Mouse (Mus musculus) left cerebral cortex, adult 8-10 months (tissue): ENCODE measurements around the gene Ncln. TPM values are rescaled to one million over a fixed set of nuclear protein-coding genes. Genes with fewer than 3 reads are reported as not detected.

Source experiments
- DNase-seq, 2 experiments: peaks; one replicate each; pipeline ENCODE4 v3.0.0; 2022; ENCODE audit warnings: low spot score in 2 of 2
- total RNA-seq, 4 experiments: library from RNA; stranded (reverse); gene quantifications; 2 replicates each; pipeline ENCODE4 v1.2.4; 2022

The Ncln gene
- total RNA-seq, 4 experiments from 2014 or later: 70.9 to 91.6 (median 73.7) TPM

DNA sequence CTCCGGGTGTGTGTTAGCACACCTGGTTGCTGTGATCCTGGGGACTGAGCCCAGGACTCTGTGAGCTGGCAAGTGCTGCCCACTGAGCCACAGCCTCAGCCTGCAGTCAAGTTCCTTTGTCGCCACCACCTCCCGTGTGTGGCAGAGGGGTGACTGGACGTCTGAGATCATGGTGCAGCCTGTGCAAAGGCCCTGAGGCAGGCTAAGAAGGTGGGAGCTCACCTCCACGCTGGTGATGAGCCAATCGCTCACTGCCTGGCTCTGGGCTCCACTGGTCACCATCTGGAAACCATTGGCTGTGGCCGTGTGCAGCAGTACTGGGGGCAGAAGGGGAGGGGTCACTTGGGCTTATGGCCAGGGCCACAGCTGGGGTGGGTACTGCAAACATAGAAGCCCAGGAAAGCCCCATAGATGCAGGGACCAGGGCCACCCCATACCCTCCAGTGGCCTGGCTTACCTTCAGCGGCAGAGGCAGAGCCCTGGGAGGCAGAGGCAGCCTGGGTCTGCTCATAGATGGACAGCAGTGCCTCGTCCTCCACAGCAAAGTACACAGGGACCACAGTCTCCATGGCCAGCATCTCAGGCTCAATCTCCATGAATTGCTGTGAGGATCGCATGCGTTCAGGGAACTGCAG, 3.5 kb downstream of the Ncln start:
- no peak for DNase-seq

DNA sequence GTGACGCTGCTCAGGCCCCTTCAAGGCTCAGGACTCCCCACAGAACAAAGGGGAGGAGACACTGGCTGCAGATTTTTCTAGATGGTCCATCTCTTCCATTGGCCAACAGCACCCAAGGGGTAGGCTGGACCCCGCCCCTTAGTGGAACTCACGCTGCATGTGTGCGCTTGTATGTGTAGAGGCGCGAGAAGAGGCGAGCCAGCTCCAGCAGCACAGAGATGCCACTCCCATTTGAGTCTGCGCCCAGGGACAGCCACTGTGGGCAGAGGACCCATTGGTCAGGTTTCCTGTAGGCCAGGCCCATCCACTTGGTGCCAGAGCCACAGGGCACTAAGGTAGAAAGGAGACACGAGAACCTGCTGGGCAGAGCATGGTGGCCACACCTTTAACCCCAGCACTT, 5.2 kb downstream of the Ncln start:
- DNase-seq: no peak

DNA sequence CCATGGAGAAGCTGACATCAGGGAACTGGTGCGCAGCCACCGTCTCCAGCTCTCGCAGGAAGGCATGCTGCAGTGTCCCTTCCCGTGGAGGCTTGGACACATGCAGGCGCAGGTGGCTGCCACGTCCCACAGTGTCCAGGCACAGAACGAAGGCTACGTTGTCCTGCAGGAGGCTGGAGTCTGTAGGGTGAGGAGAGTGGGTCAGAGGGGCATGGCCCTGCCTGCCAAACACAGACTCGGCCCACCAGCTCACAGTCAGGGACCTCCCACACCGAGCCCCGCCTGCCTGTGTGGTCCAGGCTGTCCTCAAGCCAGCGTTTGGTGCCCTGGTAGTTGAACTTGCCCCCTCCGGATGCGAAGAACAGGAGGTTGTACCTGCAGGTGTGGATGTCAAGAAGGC, 6.3 kb downstream of the Ncln start:
- DNase-seq: no peak

DNA sequence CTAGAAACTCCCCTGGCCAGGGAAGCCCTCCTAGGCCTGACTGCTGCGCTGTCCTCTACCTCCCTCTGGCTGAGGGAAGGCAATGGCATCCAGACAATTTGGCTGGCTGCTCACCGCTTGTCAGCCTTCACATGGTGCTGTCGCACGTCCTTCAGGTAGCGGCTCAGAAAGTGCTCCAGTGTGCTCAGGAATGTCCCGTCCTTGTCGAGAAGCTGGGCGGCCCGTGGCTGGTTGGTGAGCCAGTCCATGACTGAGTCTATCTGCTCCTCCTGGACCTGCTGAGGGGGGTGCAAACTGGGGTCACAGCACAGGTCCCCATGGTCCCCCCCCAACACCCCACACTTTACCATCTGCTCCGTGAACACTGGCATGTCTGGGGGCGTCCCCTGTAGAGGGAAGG, 8.1 kb downstream of the Ncln start:
- DNase-seq: no peak

DNA sequence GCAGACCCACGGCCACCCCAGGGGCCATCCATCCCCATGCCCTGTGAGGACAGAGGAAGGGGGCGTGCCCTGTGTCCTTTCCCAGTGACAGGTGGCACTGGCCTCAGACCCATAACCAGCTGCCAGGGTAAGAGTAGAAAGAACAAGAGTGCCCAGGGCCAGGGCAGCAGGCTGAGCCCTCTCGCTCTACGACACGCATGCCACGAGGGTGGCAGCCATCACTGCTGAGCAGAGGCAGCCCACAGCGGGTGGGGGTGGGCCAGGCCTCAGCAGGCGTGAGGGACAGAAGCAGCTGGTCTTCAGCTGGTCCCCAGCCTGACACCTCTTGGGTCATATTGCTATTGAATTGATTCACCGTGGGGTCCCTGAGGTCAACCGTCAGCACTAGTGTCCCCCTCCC, 9.7 kb downstream of the Ncln start:
- DNase-seq: no peak

DNA sequence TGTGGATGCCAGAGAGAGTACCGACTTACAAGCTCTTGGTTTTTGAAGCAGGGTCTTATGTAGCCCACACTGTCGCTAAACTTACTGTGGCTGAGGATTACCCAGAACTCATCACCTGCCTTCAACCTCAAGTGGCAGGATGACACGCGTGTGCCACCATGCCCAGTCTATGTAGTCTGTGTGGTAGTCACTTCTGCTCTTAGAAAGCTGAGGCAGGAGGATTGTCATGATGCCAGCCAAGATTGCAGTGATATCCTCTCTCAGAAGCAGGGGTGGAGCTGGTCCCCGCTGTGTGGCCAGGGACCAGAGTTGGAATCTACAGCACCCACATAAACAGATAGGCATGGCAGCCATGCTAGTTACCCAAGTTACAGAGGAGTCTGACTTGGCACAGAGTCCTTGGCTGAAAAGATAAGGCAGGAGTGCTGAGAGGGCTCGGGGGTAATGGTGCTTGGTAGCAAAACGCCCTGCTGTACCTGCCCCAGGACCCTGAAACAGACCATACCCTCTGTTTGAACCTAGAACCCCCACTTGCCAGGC, 10.6 kb downstream of the Ncln start:
- DNase-seq: no peak

DNA sequence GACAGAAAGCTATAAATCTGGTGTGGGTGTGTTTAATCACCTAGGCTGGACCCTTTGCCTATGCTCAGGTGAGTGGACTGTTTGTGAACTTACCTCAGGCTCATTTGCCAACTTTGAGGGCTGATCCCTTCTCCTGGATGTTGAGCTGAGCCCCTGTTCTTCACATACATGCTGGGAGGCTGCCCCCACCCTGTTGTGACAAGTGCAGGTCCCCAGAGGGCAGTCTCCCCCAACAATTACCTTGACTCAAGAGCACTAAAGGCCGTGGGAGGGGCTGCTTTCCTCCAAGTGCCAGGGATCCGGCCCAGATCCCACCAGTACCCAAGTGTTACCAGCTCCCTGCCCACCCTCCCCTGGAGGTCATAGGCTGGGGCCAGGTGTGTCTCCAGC, 11.1 kb downstream of the Ncln start:
- no peak for DNase-seq

DNA sequence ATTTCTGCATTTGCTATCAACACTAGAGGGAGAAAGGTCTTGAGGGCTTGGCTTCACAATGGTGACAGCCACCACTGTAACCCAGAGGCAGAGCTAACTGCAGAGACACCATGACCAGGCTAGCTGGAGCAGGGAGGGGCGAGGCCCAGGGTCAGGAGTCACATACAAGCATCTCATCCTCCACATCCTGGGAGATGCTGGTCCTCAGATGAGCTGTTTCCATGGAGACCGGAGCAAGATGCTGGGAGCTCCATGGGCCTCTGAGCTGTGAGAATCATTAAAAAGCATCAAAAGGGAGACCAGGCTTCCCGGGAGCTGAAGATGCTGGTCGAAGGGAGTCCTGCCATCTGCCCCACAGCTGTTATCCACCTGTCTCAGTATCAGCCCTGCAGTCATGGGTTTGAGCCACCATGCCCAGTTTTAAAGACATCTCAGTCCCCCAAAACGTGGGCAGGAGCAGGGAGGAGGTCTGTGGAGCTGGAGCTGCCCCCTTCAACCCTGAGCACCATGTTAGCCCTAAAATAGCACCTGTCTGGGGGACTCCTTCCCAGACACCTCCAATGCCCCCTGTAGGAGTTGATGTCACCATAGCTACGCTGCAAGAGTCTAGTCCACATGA, 11.6 kb downstream of the Ncln start:
- DNase-seq: no peak

DNA sequence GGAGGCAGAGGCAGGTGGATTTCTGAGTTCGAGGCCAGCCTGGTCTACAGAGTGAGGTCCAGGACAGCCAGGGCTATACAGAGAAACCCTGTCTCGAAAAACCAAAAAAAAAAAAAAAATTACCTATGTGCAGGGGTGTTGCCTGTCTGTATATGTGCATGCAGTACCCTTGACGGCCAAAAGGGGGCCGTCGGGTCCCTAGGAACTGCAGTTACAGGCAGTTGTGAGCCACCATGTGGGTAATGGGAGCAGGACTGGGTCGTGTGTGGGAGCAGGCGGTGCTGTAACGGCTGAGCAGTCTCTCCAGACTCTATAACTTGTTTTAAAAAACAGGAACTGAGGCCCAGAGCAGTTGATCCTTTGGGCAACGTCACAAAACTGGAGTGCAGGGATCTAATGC, 12.2 kb downstream of the Ncln start:
- no peak for DNase-seq

DNA sequence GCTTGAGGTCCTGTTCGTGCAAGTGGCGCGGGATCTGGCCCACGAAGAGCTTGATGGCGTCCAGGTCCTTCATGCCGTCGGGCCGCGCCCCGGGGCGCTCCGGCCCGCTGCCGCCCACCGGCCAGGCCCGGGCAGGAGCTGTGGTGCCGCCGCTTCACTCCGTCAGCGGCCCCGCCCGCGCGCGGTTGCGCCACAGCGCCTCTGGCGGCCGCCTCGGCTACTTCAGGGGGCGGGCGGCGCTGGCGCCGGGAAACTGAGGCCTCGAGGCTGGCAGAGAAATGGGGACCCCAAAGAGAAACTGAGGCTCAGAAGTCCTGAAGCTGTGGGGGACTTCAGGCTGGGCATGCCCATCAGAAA, 13.7 kb downstream of the Ncln start, which contains the start of gene Celf5:
TSS of gene Celf5 (minus strand) at position 177 of the 357 bp plus-strand sequence.
- DNase-seq: peak in 1 of 2 experiments; percentile 63

DNA sequence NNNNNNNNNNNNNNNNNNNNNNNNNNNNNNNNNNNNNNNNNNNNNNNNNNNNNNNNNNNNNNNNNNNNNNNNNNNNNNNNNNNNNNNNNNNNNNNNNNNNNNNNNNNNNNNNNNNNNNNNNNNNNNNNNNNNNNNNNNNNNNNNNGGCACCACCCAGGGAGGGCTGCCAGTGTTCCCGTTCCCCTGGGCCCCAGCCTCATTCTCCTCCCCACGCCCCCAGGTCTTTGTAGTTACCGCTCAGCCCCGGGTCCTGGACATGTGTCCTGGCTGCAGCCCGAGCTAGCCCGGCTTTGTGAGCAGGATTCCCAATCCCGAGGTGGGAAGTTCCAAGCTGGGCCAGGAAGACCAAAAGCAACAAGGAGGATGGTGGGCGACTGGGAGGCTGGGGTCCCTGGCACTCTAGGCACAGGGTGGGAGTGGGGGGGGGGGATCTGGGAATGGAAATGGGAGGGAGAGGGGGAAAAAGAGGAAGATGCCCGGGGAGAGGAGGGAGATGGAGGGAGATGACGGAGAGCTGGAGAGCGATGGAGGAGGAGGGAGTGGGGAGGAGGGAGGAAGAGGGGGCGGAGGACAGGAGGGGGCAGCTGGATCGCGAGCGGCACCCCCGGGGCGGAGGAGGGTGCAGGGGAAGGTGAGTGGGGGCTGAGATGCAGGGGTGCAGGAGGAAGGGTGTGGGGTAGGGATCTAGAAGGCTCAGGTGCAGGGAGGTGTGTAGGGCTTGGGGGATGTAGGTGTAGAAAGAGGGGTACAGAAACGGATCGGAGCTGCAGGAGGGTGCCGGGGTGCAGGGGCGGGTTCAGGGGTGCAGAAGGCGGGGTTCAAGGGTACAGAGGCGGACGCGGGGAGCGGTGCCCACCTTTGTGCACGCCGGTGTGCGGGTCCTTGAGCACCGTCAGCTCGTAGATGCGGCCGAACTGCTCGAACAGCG, 14.3 kb downstream of the Ncln start:
- no peak for DNase-seq

DNA sequence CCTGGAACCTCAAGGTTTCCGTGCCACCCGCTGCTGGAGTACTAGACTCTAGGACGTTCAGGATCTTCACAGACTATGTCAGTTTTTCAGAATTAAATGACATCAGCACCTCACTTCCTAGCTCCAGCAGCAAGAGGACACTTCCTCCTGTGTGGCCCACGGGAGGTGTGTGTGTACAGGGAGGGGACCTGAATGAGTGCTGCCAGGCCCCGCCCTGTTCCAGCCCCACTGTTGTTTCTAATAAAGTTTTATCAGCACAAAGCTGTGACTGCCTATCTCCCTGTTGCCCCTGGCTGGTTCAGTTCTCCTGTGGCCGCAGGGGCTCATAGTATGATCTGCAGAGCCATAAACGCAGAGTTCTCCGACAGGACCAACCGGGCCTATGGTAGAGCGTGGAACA, 21.7 kb downstream of the Ncln start:
- DNase-seq: no peak

DNA sequence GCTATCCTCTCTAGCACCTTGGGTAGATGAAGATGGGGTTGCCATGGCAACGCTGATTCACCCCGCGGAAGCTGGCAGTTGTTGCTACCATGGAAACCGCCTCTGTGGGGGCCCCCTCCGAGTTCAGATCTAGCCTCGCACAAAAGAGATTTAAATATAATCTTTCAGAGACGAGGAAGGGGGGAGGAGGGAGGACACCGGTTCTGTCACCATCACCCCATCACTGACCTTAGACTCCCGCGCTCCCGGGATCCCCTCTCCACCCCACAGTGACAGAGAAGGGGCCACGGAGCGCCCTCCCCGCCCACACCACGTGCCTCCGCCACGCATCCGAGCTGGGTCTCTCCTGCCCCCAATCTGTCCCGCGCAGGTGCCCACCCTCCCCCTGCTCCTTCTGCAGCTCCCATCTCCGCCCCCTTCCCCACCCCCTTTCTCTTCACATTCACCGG, 23.2 kb downstream of the Ncln start:
- DNase-seq: peak; percentile 67 to 95

DNA sequence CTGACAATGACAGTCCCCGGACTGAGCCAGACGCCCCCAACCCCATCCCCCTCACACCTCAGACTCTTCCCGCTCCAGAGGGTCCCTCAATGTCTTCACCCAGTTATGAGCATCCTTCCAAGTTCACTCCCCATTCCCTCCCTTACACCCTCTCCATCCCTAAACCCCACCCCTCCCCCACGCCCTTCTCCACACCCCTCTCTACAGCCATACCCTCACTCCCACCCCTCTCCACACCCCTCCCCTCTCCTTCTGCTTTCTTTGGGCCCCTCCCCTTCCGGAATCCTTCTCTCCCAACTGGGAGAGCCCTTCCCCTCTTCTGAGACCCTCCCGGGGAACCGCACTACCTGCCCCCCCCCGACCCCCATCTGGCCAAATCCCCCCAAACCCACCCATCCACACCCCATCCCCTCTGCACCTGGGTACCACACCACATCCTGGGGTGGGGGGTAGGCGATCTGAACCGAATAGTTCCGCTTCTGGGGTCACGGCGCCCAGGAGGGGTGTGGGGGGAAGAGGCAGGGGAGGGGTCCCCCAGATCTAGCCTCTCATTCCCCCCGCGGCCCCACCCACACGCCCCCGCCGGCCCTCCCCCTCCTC, 23.7 kb downstream of the Ncln start:
- DNase-seq: no peak

DNA sequence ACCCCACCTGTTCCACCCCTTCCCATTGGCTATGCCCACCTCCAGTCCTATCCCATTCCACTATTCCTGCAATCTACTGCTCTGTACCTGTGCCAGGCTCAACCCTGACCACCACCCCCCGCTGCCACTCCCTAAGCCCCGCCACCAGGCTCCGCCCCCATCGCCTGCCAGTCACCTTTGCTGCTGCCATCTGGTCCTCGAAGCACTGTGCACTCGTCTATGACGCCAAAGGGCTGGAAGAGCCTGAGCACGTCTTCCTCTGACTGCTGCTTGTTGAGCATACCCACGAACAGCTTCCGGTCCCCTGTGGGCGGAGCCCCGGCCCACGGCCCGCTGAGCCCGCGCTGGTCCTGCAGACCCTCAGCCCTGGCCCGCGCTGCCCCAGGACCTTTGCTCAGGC, 25.7 kb downstream of the Ncln start:
- DNase-seq: peak in 1 of 2 experiments; percentile 75

DNA sequence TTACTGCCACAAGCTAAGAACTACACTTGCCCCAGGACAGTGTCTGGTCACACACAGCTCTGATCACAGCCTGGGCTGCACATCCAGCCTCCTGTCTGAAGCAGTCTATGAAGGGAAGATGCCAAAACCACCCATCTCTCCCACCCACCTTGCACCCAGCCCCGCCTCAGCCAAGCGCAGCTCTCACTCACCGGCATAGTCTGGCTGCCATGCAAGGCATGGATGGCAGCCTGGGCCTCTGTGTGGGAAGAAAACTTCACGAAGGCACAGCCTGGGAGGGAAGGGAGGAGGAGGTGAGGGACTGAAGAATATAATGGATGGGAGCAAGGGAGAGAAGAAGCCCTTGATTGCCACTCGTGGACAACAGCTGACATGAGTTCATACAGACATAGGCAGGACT, 26.9 kb downstream of the Ncln start:
- peak in 1 of 2 experiments; percentile 89 for DNase-seq

DNA sequence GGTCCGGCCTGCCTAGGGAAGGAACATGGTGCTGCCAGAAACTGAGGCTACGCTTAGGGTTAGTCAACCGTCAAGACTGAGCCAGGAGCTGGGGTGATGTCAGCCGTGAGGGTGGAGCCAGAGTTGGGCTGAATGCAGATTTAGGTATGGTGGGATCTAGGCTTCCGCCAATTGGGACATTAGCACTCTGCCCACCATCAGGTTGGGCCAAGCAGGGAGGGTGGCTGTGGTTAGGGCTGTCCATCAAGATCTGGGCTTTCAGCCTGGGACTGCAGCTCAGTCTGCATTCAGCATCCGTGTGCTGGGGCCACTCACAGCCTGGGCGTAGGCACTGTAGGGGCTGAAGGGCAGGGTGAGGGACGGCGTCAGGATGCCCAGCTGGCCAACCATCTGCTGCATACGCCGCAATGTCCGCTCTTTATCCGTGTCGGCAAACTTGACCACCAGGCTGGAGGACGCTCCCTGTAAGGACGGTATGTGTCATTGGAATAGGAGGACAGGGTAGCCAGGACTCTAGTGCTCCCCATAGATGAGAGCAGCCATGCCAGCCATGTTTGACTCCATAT, 28.4 kb downstream of the Ncln start:
- DNase-seq: no peak

DNA sequence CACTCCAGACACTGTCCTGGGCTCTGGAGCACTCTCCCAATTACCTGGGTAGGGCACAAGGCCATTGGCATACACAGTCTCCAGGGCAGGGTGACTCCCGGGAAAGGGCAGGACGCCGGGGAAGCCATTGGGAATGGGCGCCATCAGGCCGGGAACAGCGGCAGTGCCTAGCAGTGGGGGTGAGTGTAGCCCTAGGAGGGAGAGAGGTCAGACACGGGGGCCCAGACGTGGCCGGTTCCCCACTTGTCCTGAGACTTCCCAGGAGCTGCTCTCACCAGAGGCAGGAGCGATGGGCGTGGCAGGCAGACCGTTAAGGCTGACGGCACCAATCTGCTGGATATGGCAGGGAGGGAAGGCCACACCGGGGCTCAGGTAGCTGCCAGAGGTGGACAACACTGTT, 29.3 kb downstream of the Ncln start:
- peak in 1 of 2 experiments; percentile 17 for DNase-seq

DNA sequence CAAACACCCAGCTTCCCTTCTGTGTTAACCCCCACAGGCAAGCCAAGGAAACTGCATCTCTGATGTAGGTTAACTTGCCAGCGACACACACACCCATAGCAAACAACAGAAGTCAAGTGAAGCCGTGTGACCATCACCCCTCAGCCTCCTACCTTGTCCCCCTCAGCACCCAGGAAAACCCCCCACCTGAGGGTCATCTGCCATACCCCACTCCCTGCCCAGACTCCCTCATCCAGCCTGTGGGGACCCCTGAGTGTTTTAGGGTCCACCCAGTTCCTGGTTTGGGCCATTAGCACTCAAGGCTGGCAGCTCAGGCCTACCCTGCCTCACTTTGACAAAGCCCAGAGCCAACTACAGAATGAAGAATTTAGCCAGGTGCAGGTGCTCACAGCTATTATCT, 30.1 kb downstream of the Ncln start:
- peak; percentile 1 to 7 for DNase-seq

DNA sequence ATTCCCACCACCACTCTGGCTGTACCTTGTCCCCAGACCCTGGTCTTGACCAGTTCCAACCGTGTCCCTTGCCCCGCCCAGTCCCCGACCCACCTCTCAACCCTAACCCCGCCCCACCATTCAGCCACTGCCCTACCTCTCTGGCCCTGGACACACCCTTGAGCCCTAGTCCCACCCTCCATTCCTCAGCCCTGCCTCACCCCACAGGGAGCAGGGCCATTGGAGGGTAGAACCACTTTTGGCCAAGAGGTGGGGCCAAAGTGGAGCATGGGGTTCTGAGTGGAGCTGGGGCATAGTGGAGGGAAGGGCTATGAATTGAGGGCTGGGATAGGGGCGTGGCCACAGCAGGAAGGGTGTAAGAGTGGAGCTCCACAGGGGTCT, 30.9 kb downstream of the Ncln start:
- DNase-seq: no peak
